Mouse (Mus musculus) lung, adult 2 months (tissue): ENCODE data around the gene Adcy1. TPM values are rescaled to one million over a fixed set of nuclear protein-coding genes. Genes with fewer than 3 reads are reported as not detected.
A peak's percentile ranks its signal among the peaks of the same experiment; 100 is the strongest.

Source experiments
- DNase-seq: peaks from one replicate; pipeline ENCODE4 v3.0.0; 2022
- H3K4me1 ChIP-seq: fragments of 200-500 bp; 2 replicates; pipeline ENCODE4 v1.6.1; 2011; ENCODE audit warnings: low read length; ENCODE audit not compliant: control insufficient read depth, insufficient read depth
- H3K4me3 ChIP-seq: fragments of 200-500 bp; replicated peaks from 2 replicates; pipeline ENCODE3; 2011; ENCODE audit warnings: low read depth, mild to moderate bottlenecking, control low read depth, low read length; ENCODE audit errors: extremely low read depth
- CTCF ChIP-seq: fragments of 200-500 bp; IDR thresholded peaks from 2 replicates; pipeline ENCODE4 v1.5.1; 2011; ENCODE audit warnings: mild to moderate bottlenecking, low read length, control low read depth; ENCODE audit not compliant: insufficient read depth
- POLR2A ChIP-seq: fragments of 200-500 bp; IDR thresholded peaks from 2 replicates; pipeline ENCODE4 v1.6.1; 2011; ENCODE audit warnings: low read depth, mild to moderate bottlenecking, control low read depth, low read length, borderline replicate concordance; ENCODE audit errors: extremely low read depth
- WGBS: fragments of 180-500 bp; shearing (Covaris S2); methylation state at CpG from one replicate; pipeline ENCODE4 v1.1.7; 2018; 5-methylcytosine and 5-hydroxymethylcytosine counted together
- polyA plus RNA-seq: library from polyadenylated mRNA; depleted of rRNA; stranded (reverse); fragments of >200 nt; gene quantifications from 2 replicates; pipeline ENCODE4 v1.2.3, GENCODE M21; 2012

The Adcy1 gene
- polyA plus RNA-seq, 1 experiment, result 1.3 TPM

DNA sequence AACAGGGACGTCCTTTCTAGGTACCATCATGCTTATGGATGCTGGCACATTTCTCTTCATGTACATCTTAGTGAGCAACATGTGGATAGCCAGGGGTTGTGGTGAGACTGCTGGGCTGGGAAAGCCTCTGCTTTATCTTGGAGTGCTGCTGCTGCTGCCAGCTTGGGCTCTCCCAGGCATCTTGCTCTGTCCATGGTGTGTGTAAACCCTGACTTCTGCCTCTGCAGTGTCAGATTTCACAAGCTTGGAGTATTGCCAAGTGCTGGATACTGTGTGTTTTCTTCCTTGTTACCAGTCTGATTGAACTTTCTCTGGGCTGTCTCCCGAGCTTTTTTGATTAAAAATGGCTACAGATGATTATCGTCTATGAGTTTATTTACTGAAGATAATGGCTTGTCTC lies 79.4 kb downstream of the Adcy1 start:
- Histone ChIP-seq H3K4me1 (no peaks in the 10 kb centered on the region), H3K4me3 (no peak overlapping the region)
- TF ChIP-seq POLR2A, result no peak
- TF ChIP-seq CTCF, result no peak
- no peak for DNase-seq
- 27% methylated on average over 3 of the region's 3 CpGs for WGBS

GRCm38 (mm10) chr11:7144369-7144768 lies 81.1 kb downstream of the Adcy1 start:
- WGBS, result 87% methylated on average over 11 of the region's 11 CpGs
- no peaks in the 10 kb centered on the region for H3K4me1 ChIP-seq
- DNase-seq, result peak; percentile 33
- TF ChIP-seq POLR2A (no peak), CTCF (peak; percentile 50)
- H3K4me3 ChIP-seq, result no peak overlapping the region

- DNase-seq, result no peak
- 25% methylated on average over 4 of the region's 4 CpGs for WGBS
- TF ChIP-seq POLR2A (no peak), CTCF (no peak)
- H3K4me3 ChIP-seq, result no peak overlapping the region
- H3K4me1 ChIP-seq, result no peaks in the 10 kb centered on the region
These were observed 81.9 kb downstream of the Adcy1 start for GRCm38 (mm10) chr11:7145221-7145620.

GRCm38 (mm10) chr11:7147536-7147935 lies 84.2 kb downstream of the Adcy1 start:
- no peaks in the 10 kb centered on the region for H3K4me1 ChIP-seq
- no peak for DNase-seq
- 83% methylated on average over 8 of the region's 8 CpGs for WGBS
- no peak overlapping the region for H3K4me3 ChIP-seq
- TF ChIP-seq POLR2A (no peak), CTCF (no peak)

DNA sequence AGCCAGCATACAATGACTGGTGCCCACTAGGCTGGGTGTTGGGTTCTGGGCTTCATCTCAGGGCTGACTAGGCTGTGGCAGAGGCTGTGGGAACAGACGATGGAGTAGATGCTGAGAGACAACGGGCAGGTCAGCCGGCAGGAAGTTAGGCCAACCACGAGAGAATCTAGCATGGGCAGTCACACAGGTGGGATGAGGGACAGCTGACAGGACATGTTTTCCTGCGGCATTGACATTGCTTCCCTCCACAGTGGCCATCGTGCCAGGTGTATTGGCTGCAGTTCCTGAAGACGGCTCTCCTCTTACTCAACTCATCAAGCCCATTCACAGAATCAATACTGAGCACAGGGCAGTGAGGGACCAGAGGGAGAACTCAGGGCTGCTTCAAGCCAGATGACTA lies 84.7 kb downstream of the Adcy1 start:
- no peak for DNase-seq
- TF ChIP-seq POLR2A (no peak), CTCF (no peak)
- Histone ChIP-seq H3K4me3 (no peak overlapping the region), H3K4me1 (no peaks in the 10 kb centered on the region)
- WGBS, result 83% methylated on average over 7 of the region's 7 CpGs

DNA sequence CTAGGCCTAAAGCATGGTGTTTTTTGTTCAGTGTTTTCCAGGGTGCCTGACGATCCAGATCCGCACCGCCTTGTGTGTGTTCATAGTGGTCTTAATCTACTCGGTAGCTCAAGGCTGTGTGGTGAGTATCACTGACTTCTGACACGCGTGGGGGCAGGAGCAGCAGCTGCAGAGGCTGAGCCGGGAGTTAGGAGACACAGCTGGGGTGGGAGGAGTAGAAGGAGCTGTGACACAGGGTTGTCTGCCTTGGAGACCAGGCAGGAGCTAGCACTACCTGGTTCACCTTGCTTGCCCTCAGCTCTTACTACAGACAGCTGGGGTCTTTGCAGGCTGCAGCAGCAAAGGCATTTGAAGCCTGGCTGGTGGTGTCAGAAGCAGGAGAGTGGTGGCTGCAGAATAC lies 86.2 kb downstream of the Adcy1 start:
- no peaks in the 10 kb centered on the region for H3K4me1 ChIP-seq
- DNase-seq, result no peak
- no peak overlapping the region for H3K4me3 ChIP-seq
- no peak for TF ChIP-seq POLR2A
- TF ChIP-seq CTCF, result no peak
- whole genome bisulfite sequencing, result 79% methylated on average over 7 of the region's 7 CpGs

DNA sequence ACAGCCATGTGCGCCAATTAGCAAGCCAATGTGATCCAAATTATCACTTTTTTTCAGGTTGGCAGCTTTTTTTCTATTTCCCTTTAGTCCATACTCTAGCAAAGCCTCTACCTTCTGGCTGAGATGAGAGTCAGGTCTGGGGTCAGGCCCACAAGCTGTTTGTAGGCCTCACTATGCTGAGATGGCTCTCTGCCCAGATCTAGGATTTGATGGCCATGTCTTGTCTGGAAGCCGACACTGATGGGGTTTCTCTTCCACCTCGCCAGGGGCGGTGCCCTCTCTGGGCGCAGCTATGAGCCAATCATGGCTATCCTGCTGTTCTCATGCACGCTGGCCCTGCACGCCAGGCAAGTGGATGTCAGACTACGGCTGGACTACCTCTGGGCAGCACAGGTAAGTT lies 87.2 kb downstream of the Adcy1 start:
- no peak for DNase-seq
- no peaks in the 10 kb centered on the region for H3K4me1 ChIP-seq
- H3K4me3 ChIP-seq, result no peak overlapping the region
- TF ChIP-seq POLR2A (no peak), CTCF (no peak)
- 86% methylated on average over 8 of the region's 8 CpGs for WGBS

DNA sequence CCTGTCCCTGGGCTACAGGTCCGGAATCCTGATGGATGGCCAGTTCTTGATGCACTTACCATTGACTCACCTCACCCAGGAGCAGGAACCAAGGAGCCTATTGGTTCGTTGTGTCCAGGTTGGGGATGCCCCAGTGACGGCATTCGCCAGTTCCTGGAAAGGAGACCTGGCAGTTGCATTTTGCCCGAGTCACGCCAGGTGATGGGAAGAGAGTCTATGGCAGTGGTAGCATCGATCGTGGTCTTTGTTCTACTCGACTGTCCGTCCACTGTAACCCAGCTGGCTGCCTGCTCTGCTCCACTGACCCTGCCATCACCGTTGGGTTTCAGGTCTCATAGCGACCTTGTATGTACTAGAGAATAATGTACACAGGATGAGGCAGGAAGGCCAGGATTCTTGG lies 89.1 kb downstream of the Adcy1 start:
- 91% methylated on average over 12 of the region's 12 CpGs for WGBS

DNA sequence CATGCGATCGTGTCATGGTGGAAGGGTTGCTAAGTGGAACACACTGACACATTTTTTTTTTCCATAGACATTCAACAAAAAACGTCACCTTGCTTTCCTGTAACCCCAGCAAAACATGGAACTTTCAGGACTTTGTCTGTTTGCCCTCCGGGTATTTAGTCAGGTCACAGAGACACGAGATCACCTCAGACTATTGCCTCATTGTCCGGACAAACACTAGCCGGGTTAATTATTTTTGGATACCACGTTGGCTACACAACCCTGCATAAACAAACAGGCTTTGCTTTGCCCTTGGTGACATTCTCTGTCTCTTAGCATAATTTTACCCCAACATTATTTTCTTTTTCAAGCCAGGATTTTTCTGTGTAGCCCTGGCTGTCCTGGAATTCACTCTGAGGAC lies 89.8 kb downstream of the Adcy1 start:
- no peak for DNase-seq
- H3K4me1 ChIP-seq, result no peaks in the 10 kb centered on the region
- WGBS, result 60% methylated on average over 8 of the region's 8 CpGs
- H3K4me3 ChIP-seq, result no peak overlapping the region
- TF ChIP-seq POLR2A, result no peak
- TF ChIP-seq CTCF, result no peak

More for the DNA sequence above, 89.1 kb downstream of the Adcy1 start:
- H3K4me1 ChIP-seq, result no peaks in the 10 kb centered on the region
- H3K4me3 ChIP-seq, result no peak overlapping the region
- TF ChIP-seq POLR2A, result no peak
- TF ChIP-seq CTCF, result no peak
- no peak for DNase-seq

GRCm38 (mm10) chr11:7156427-7156826 lies 93.1 kb downstream of the Adcy1 start:
- 47% methylated on average over 4 of the region's 4 CpGs for WGBS
- TF ChIP-seq CTCF (no peak), POLR2A (no peak)
- DNase-seq, result no peak
- Histone ChIP-seq H3K4me1 (no peaks in the 10 kb centered on the region), H3K4me3 (no peak overlapping the region)

GRCm38 (mm10) chr11:7158196-7158595 lies 94.9 kb downstream of the Adcy1 start:
- WGBS, result 67% methylated on average over 6 of the region's 6 CpGs
- TF ChIP-seq POLR2A (no peak), CTCF (no peak)
- H3K4me1 ChIP-seq, result no peaks in the 10 kb centered on the region
- H3K4me3 ChIP-seq, result no peak overlapping the region
- no peak for DNase-seq

- TF ChIP-seq POLR2A (no peak), CTCF (no peak)
- 52% methylated on average over 6 of the region's 6 CpGs for WGBS
- DNase-seq, result no peak
- Histone ChIP-seq H3K4me3 (no peak overlapping the region), H3K4me1 (no peaks in the 10 kb centered on the region)
These were observed 96.9 kb downstream of the Adcy1 start for GRCm38 (mm10) chr11:7160146-7160545.
